Mouse (Mus musculus) bone marrow macrophage, adult 2 months (primary cell): Measurements from ENCODE around the gene Nlgn1.

Experiments
- CTCF ChIP-seq: IDR thresholded peaks from 2 replicates; pipeline ENCODE4 v1.5.1; 2012; ENCODE audit warnings: low read depth, mild to moderate bottlenecking, low read length, moderate library complexity
- POLR2A ChIP-seq: IDR thresholded peaks from 2 replicates; pipeline ENCODE4 v1.6.1; 2012; ENCODE audit warnings: mild to moderate bottlenecking, low read depth, low read length, borderline replicate concordance

- TF ChIP-seq POLR2A (no peak), CTCF (no peak)
These were observed 415.7 kb downstream of the Nlgn1 start for GRCm38 (mm10) chr3:25916535-25916934.
